Mouse (Mus musculus): ENCODE measurements around the gene Grasp. TPM values are rescaled to one million over a fixed set of nuclear protein-coding genes. Genes with fewer than 3 reads are reported as not detected.

The Grasp gene
- polyA plus RNA-seq, 1 experiment from 2014 or later = 5.0 TPM

GRCm38 (mm10) chr15:101242645-101243044 lies 18.7 kb downstream of the Grasp start:
- H3K4me3 ChIP-seq (ENCODE audit: low read length) = no peak overlapping the region
- 0 out of 2 replicates have a peak, but pooled peaks cover 10% of the 10 kb centered on the region for H3K4me1 ChIP-seq (ENCODE audit: control insufficient read depth, insufficient read depth, low read length)
- H3K27me3 ChIP-seq (ENCODE audit: control insufficient read depth, insufficient read depth, low read length) = 0 out of 2 replicates have a peak, but pooled peaks cover 3% of the 10 kb centered on the region
- no peaks in the 10 kb centered on the region for H3K36me3 ChIP-seq (ENCODE audit: control insufficient read depth, insufficient read depth, low read length)
- WGBS = 13% methylated on average over 8 of the region's 8 CpGs
- H3K9me3 ChIP-seq (ENCODE audit: control insufficient read depth, low read length) = no peaks in the 10 kb centered on the region
- peak overlapping the region; percentile 18 for H3K9ac ChIP-seq (ENCODE audit: low read depth, low read length)
- no peak for ATAC-seq (ENCODE audit: low FRiP score, low TSS enrichment)
- H3K4me2 ChIP-seq (replicated peaks; ENCODE audit: low read depth, low read length) = no peak overlapping the region
- H3K27ac ChIP-seq (ENCODE audit: low read depth, low read length) = no peak overlapping the region

GRCm38 (mm10) chr15:101244012-101244411 lies 20.0 kb downstream of the Grasp start:
- WGBS = 75% methylated on average over 3 of the region's 3 CpGs
- Histone ChIP-seq H3K4me1 (ENCODE audit: control insufficient read depth, insufficient read depth, low read length) (0 out of 2 replicates have a peak, but pooled peaks cover 10% of the 10 kb centered on the region), H3K27me3 (ENCODE audit: control insufficient read depth, insufficient read depth, low read length) (no peaks in the 10 kb centered on the region), H3K9me3 (ENCODE audit: control insufficient read depth, low read length) (no peaks in the 10 kb centered on the region), H3K9ac (ENCODE audit: low read depth, low read length) (no peak overlapping the region), H3K4me2 (replicated peaks; ENCODE audit: low read depth, low read length) (no peak overlapping the region), H3K36me3 (ENCODE audit: control insufficient read depth, insufficient read depth, low read length) (no peaks in the 10 kb centered on the region), H3K4me3 (ENCODE audit: low read length) (no peak overlapping the region), H3K27ac (ENCODE audit: low read depth, low read length) (no peak overlapping the region)
- ATAC-seq (ENCODE audit: low FRiP score, low TSS enrichment) = no peak

GRCm38 (mm10) chr15:101246231-101247154 lies 22.5 kb downstream of the Grasp start:
- H3K4me2 ChIP-seq (replicated peaks; ENCODE audit: low read depth, low read length) = peak overlapping the region; percentile 50
- H3K27me3 ChIP-seq (ENCODE audit: control insufficient read depth, insufficient read depth, low read length) = no peaks in the 10 kb centered on the region
- H3K27ac ChIP-seq (ENCODE audit: low read depth, low read length) = peak overlapping the region; percentile 68
- peak; percentile 98 for ATAC-seq (ENCODE audit: low FRiP score, low TSS enrichment)
- H3K4me1 ChIP-seq (ENCODE audit: control insufficient read depth, insufficient read depth, low read length) = 0 out of 2 replicates have a peak, but pooled peaks cover 3% of the 10 kb centered on the region
- peak overlapping the region; percentile 32 for H3K4me3 ChIP-seq (ENCODE audit: low read length)
- H3K9me3 ChIP-seq (ENCODE audit: control insufficient read depth, low read length) = no peaks in the 10 kb centered on the region
- H3K9ac ChIP-seq (ENCODE audit: low read depth, low read length) = peak overlapping the region; percentile 58
- 1% methylated on average over 55 of the region's 56 CpGs for WGBS
- H3K36me3 ChIP-seq (ENCODE audit: control insufficient read depth, insufficient read depth, low read length) = no peaks in the 10 kb centered on the region

- Histone ChIP-seq H3K27ac (ENCODE audit: low read depth, low read length) (no peak overlapping the region), H3K27me3 (ENCODE audit: control insufficient read depth, insufficient read depth, low read length) (no peaks in the 10 kb centered on the region), H3K4me3 (ENCODE audit: low read length) (no peak overlapping the region), H3K9me3 (ENCODE audit: control insufficient read depth, low read length) (no peaks in the 10 kb centered on the region), H3K4me2 (replicated peaks; ENCODE audit: low read depth, low read length) (peak overlapping the region; percentile 50; the same call in 1 of the 2 replicates), H3K9ac (ENCODE audit: low read depth, low read length) (no peak overlapping the region), H3K36me3 (ENCODE audit: control insufficient read depth, insufficient read depth, low read length) (no peaks in the 10 kb centered on the region), H3K4me1 (ENCODE audit: control insufficient read depth, insufficient read depth, low read length) (0 out of 2 replicates have a peak, but pooled peaks cover 2% of the 10 kb centered on the region)
- no peak for ATAC-seq (ENCODE audit: low FRiP score, low TSS enrichment)
- 81% methylated on average over 1 of the region's 1 CpGs for WGBS
These were observed 23.1 kb downstream of the Grasp start for GRCm38 (mm10) chr15:101247155-101247498.

- H3K9ac ChIP-seq (ENCODE audit: low read depth, low read length) = no peak overlapping the region
- ATAC-seq (ENCODE audit: low FRiP score, low TSS enrichment) = no peak
- no peak overlapping the region for H3K4me2 ChIP-seq (replicated peaks; ENCODE audit: low read depth, low read length)
- H3K4me1 ChIP-seq (ENCODE audit: control insufficient read depth, insufficient read depth, low read length) = no peaks in the 10 kb centered on the region
- H3K9me3 ChIP-seq (ENCODE audit: control insufficient read depth, low read length) = no peaks in the 10 kb centered on the region
- H3K36me3 ChIP-seq (ENCODE audit: control insufficient read depth, insufficient read depth, low read length) = no peaks in the 10 kb centered on the region
- 67% methylated on average over 5 of the region's 5 CpGs for WGBS
- H3K4me3 ChIP-seq (ENCODE audit: low read length) = no peak overlapping the region
- no peaks in the 10 kb centered on the region for H3K27me3 ChIP-seq (ENCODE audit: control insufficient read depth, insufficient read depth, low read length)
- H3K27ac ChIP-seq (ENCODE audit: low read depth, low read length) = no peak overlapping the region
These were observed 24.2 kb downstream of the Grasp start for GRCm38 (mm10) chr15:101248029-101248710.

GRCm38 (mm10) chr15:101250220-101250800 lies 26.3 kb downstream of the Grasp start:
- no peaks in the 10 kb centered on the region for H3K4me1 ChIP-seq (ENCODE audit: control insufficient read depth, insufficient read depth, low read length)
- H3K27me3 ChIP-seq (ENCODE audit: control insufficient read depth, insufficient read depth, low read length) = no peaks in the 10 kb centered on the region

GRCm38 (mm10) chr15:101251930-101252329 lies 27.9 kb downstream of the Grasp start:
- Histone ChIP-seq H3K9ac (ENCODE audit: low read depth, low read length) (no peak overlapping the region), H3K36me3 (ENCODE audit: control insufficient read depth, insufficient read depth, low read length) (no peaks in the 10 kb centered on the region), H3K4me3 (ENCODE audit: low read length) (no peak overlapping the region), H3K9me3 (ENCODE audit: control insufficient read depth, low read length) (no peaks in the 10 kb centered on the region), H3K27ac (ENCODE audit: low read depth, low read length) (no peak overlapping the region), H3K4me2 (replicated peaks; ENCODE audit: low read depth, low read length) (no peak overlapping the region), H3K27me3 (ENCODE audit: control insufficient read depth, insufficient read depth, low read length) (no peaks in the 10 kb centered on the region), H3K4me1 (ENCODE audit: control insufficient read depth, insufficient read depth, low read length) (no peaks in the 10 kb centered on the region)
- 89% methylated on average over 5 of the region's 5 CpGs for WGBS
- no peak for ATAC-seq (ENCODE audit: low FRiP score, low TSS enrichment)

More at GRCm38 (mm10) chr15:101250220-101250800, 26.3 kb downstream of the Grasp start:
- no peak overlapping the region for H3K4me2 ChIP-seq (replicated peaks; ENCODE audit: low read depth, low read length)
- no peak for ATAC-seq (ENCODE audit: low FRiP score, low TSS enrichment)
- WGBS = 79% methylated on average over 9 of the region's 9 CpGs
- H3K9me3 ChIP-seq (ENCODE audit: control insufficient read depth, low read length) = no peaks in the 10 kb centered on the region
- H3K36me3 ChIP-seq (ENCODE audit: control insufficient read depth, insufficient read depth, low read length) = no peaks in the 10 kb centered on the region
- H3K4me3 ChIP-seq (ENCODE audit: low read length) = no peak overlapping the region
- H3K9ac ChIP-seq (ENCODE audit: low read depth, low read length) = no peak overlapping the region
- H3K27ac ChIP-seq (ENCODE audit: low read depth, low read length) = no peak overlapping the region

GRCm38 (mm10) chr15:101252614-101253013 lies 28.6 kb downstream of the Grasp start:
- Histone ChIP-seq H3K4me1 (ENCODE audit: control insufficient read depth, insufficient read depth, low read length) (no peaks in the 10 kb centered on the region), H3K27me3 (ENCODE audit: control insufficient read depth, insufficient read depth, low read length) (no peaks in the 10 kb centered on the region), H3K4me2 (replicated peaks; ENCODE audit: low read depth, low read length) (no peak overlapping the region), H3K9me3 (ENCODE audit: control insufficient read depth, low read length) (no peaks in the 10 kb centered on the region), H3K27ac (ENCODE audit: low read depth, low read length) (no peak overlapping the region), H3K9ac (ENCODE audit: low read depth, low read length) (no peak overlapping the region), H3K4me3 (ENCODE audit: low read length) (no peak overlapping the region), H3K36me3 (ENCODE audit: control insufficient read depth, insufficient read depth, low read length) (no peaks in the 10 kb centered on the region)
- no peak for ATAC-seq (ENCODE audit: low FRiP score, low TSS enrichment)
- WGBS = 83% methylated on average over 6 of the region's 6 CpGs

Measured in kidney, embryonic 14.5 days (tissue).